Mouse (Mus musculus) cortical plate, adult 2 months (tissue): ENCODE measurements around the gene Tbx2. TPM values are rescaled to one million over a fixed set of nuclear protein-coding genes. Genes with fewer than 3 reads are reported as not detected.

Source experiments
- H3K27ac ChIP-seq: fragments of 200-500 bp; 2 replicates; pipeline ENCODE4 v1.5.1; 2012; ENCODE audit warnings: low read length, control low read depth, inconsistent platforms; ENCODE audit not compliant: insufficient read depth
- H3K4me1 ChIP-seq: fragments of 200-500 bp; 2 replicates; pipeline ENCODE4 v1.6.1; 2011; ENCODE audit warnings: low read length; ENCODE audit not compliant: control insufficient read depth, insufficient read depth
- H3K4me3 ChIP-seq: fragments of 200-500 bp; 2 replicates; pipeline ENCODE4 v1.5.1; 2011; ENCODE audit warnings: mild to moderate bottlenecking, low read length, control low read depth; ENCODE audit not compliant: insufficient read depth
- CTCF ChIP-seq: fragments of 200-500 bp; IDR thresholded peaks from 2 replicates; pipeline ENCODE4 v1.5.1; 2011; ENCODE audit warnings: mild to moderate bottlenecking, control low read depth, low read length; ENCODE audit not compliant: insufficient read depth; ENCODE audit errors: extremely low read depth
- POLR2A ChIP-seq: fragments of 200-500 bp; IDR thresholded peaks from 2 replicates; pipeline ENCODE4 v1.6.1; 2011; ENCODE audit warnings: mild to moderate bottlenecking, low read length, control low read depth; ENCODE audit not compliant: insufficient read depth; ENCODE audit errors: extremely low read depth
- polyA plus RNA-seq: library from polyadenylated mRNA; depleted of rRNA; stranded (reverse); fragments of >200 nt; gene quantifications from 2 replicates; pipeline ENCODE4 v1.2.3, GENCODE M21; 2012

The Tbx2 gene
- polyA plus RNA-seq, 1 experiment: 2.7 TPM

- TF ChIP-seq CTCF (no peak), POLR2A (no peak)
- Histone ChIP-seq H3K27ac (no peak overlapping the region), H3K4me1 (no peaks in the 10 kb centered on the region), H3K4me3 (no peak overlapping the region)
Observed at GRCm38 (mm10) chr11:85845921-85846320, 13.6 kb downstream of the Tbx2 start.

DNA sequence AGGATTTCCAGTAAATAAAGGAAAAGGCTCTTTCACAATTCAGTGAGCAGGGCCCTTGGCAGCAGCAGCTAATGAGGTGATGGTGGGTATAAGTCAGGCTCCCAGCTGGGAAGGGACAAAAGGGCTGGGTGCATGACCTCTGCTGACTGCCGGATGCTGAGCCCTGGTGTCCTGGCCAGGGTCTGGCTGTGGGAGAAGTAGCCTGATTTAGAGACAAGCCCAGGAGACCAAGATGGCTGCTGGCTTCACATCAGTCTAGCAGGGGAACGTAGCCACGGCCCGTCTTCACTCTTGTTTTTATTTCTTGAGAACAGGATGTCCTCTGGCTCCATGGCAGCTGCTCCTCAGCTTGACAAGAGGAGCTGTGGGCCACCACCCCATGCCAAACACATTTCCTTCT, 14.2 kb downstream of the Tbx2 start:
- Histone ChIP-seq H3K27ac (no peak overlapping the region), H3K4me1 (no peaks in the 10 kb centered on the region), H3K4me3 (no peak overlapping the region)
- TF ChIP-seq CTCF (no peak), POLR2A (no peak)

DNA sequence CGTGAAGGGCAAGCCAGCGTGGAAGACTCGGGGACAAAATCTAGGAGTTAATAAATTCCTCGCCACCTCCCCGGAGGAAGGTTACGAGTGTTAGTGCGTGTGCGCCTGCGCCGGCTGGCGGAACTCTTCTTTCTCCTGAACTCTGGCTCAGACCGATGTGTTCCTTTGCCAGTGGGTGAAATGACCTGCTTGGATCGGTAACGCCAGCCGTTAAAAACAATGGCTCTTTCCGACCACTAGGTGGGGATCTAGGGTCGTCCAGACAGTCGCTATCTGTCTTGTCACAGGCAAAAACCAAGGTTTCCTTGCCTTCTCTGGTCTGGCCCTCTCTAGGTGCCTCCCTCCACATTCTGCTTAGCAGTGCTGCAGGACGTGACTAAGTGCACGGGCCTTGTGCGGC, 16.7 kb downstream of the Tbx2 start:
- TF ChIP-seq POLR2A (no peak), CTCF (peak; percentile 96)
- H3K4me3 ChIP-seq: no peak overlapping the region
- no peak overlapping the region for H3K27ac ChIP-seq
- no peaks in the 10 kb centered on the region for H3K4me1 ChIP-seq

GRCm38 (mm10) chr11:85850233-85850632, 17.9 kb downstream of the Tbx2 start, which contains the start of gene Gm11444:
Gene Gm11444 (minus strand): TSS chr11:85850333.
- no peak within 1 kb of the TSS for H3K4me3 ChIP-seq
- H3K27ac ChIP-seq: no peak within 1 kb of the TSS
- no peak for TF ChIP-seq CTCF
- no peak for TF ChIP-seq POLR2A
- H3K4me1 ChIP-seq: no peaks in the 10 kb centered on the region

- Histone ChIP-seq H3K4me3 (no peak overlapping the region), H3K4me1 (no peaks in the 10 kb centered on the region), H3K27ac (no peak overlapping the region)
- no peak for TF ChIP-seq POLR2A
- TF ChIP-seq CTCF: peak; percentile 25; the same call in 1 of the 2 replicates
Observed at GRCm38 (mm10) chr11:85850758-85851157, 18.4 kb downstream of the Tbx2 start.

DNA sequence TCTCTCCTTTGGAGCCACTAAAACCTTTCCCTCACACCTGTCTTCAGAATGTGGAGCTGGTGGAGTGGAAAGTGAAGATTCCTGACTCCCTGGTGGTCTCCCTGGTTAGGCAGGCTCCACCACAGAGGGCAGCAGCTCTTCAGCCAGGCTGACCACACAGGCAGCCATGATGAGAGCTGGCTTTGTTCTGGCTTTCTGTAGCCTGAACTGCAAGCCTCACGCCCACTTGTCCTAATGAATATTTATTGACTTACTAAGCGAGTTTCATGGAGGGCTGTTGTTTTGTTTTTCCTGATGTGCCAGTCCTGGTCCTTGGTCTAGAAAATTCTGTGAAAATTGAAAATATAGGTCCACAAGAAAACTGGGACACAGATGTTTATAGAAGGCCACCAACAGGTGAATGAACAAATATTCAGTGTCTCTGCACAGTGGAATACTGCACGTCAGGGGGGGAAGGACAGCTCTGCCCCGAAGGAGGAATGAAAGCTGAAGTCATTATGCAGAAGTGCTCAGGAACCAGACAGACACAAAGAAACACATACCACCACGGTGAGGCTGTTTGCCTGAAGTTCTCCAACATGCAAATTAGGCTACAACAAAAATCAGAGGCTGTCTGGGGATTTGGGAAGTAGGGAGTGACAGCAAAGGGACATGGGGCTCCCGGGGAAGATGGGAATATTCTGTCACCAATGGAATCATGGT, 25.8 kb downstream of the Tbx2 start:
- H3K4me1 ChIP-seq: no peaks in the 10 kb centered on the region
- H3K27ac ChIP-seq: no peak overlapping the region
- no peak overlapping the region for H3K4me3 ChIP-seq
- TF ChIP-seq CTCF: no peak
- TF ChIP-seq POLR2A: no peak

GRCm38 (mm10) chr11:85864363-85864762, 32.0 kb downstream of the Tbx2 start:
- no peak for TF ChIP-seq POLR2A
- 0 out of 2 replicates have a peak, but pooled peaks have one; percentile 5 for TF ChIP-seq CTCF
- H3K4me1 ChIP-seq: no peaks in the 10 kb centered on the region
- H3K27ac ChIP-seq: no peak overlapping the region
- H3K4me3 ChIP-seq: no peak overlapping the region

GRCm38 (mm10) chr11:85876059-85876788, 43.9 kb downstream of the Tbx2 start:
- TF ChIP-seq CTCF (no peak), POLR2A (no peak)
- H3K4me3 ChIP-seq: no peak overlapping the region
- no peak overlapping the region for H3K27ac ChIP-seq
- no peaks in the 10 kb centered on the region for H3K4me1 ChIP-seq

DNA sequence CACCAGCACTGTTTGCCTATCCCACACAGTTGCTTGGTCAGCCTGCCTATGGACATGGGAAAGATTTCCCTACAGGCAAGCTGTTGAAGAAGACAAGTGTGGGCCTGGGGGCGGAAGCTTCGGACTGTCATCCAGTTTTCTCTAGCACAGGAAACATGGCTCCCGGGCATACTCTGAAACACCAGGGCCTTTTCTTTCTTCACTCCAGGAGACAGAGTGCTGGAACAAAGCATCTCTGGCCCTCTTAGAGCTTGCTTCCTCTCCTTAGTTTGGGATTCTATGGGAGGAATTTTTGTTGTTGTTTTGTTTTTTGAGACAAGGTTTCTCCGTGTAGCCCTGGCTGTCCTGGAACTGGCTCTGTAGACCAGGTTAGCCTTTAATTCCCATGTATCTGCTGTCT, 52.1 kb downstream of the Tbx2 start:
- TF ChIP-seq POLR2A: no peak
- TF ChIP-seq CTCF: no peak
- Histone ChIP-seq H3K4me1 (no peaks in the 10 kb centered on the region), H3K27ac (no peak overlapping the region), H3K4me3 (no peak overlapping the region)
